Mouse (Mus musculus): ENCODE data around the gene Mllt3. TPM values are rescaled to one million over a fixed set of nuclear protein-coding genes. Genes with fewer than 3 reads are reported as not detected.

Mllt3 gene
- polyA plus RNA-seq, 1 experiment from 2014 or later = 67.6 TPM

DNA sequence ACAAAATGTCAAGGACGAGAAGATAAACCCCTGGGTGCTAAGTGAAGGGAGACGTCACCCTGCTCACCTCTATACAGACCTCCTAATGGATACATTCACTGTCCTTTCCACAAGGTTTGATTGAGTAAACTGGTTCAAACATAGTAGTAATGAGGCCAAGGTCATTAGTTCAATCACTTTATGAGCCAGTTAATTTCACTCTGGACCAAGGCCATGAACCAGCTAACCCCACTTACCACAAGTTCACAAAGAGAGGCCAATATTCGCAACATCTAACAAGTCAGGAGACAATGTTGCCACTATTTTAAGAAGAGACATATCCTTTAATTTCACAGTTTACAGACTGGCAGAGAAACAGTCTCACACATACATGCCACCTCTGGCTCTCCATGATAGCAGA, 238.9 kb downstream of the Mllt3 start:
- Histone ChIP-seq H3K9me3 (replicated peaks; ENCODE audit: control insufficient read depth, low read length) (no peaks in the 10 kb centered on the region), H3K4me3 (ENCODE audit: low read depth, low read length) (no peak overlapping the region), H3K27me3 (ENCODE audit: control insufficient read depth, insufficient read depth, low read length) (no peaks in the 10 kb centered on the region), H3K27ac (ENCODE audit: low read depth, low read length) (no peak overlapping the region), H3K4me2 (no peak overlapping the region), H3K4me1 (ENCODE audit: control insufficient read depth, insufficient read depth, low read length) (no peaks in the 10 kb centered on the region), H3K36me3 (ENCODE audit: control insufficient read depth, insufficient read depth, low read length) (peaks cover 10% of the 10 kb centered on the region; the same call in 1 of the 2 replicates), H3K9ac (ENCODE audit: low read depth, low read length) (no peak overlapping the region)
- ATAC-seq (replicated peaks; ENCODE audit: insufficient number of reproducible peaks, low FRiP score, low TSS enrichment) = no peak
- 74% methylated on average over 3 of the region's 3 CpGs for WGBS (ENCODE audit: insufficient replicate concordance)

DNA sequence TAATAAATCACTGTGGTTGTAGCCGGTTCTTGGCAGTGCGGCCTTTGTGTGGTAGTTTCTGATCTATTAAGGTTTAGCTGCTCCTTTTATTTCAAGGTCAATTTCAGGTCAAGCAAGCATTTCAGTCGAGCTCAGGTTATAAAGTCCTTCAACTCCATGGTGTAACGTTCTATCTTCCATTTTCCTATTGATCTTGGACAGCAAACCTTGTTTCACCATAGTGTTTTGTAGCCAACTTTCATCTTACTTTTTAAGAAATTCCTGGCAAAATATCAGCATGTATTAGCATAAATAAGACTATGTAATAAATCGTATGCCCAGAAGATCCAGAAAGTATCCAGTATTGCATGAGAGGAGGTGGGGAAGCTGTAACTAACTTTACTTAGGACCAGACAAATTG, 240.7 kb downstream of the Mllt3 start:
- no peak overlapping the region for H3K9ac ChIP-seq (ENCODE audit: low read depth, low read length)
- no peak overlapping the region for H3K27ac ChIP-seq (ENCODE audit: low read depth, low read length)
- no peak overlapping the region for H3K4me2 ChIP-seq
- H3K4me3 ChIP-seq (ENCODE audit: low read depth, low read length) = no peak overlapping the region
- ATAC-seq (replicated peaks; ENCODE audit: insufficient number of reproducible peaks, low FRiP score, low TSS enrichment) = no peak
- H3K4me1 ChIP-seq (ENCODE audit: control insufficient read depth, insufficient read depth, low read length) = no peaks in the 10 kb centered on the region
- no peaks in the 10 kb centered on the region for H3K9me3 ChIP-seq (replicated peaks; ENCODE audit: control insufficient read depth, low read length)
- H3K27me3 ChIP-seq (ENCODE audit: control insufficient read depth, insufficient read depth, low read length) = no peaks in the 10 kb centered on the region
- WGBS (ENCODE audit: insufficient replicate concordance) = 84% methylated on average over 5 of the region's 5 CpGs
- H3K36me3 ChIP-seq (ENCODE audit: control insufficient read depth, insufficient read depth, low read length) = peaks cover 12% of the 10 kb centered on the region; the same call in 1 of the 2 replicates

DNA sequence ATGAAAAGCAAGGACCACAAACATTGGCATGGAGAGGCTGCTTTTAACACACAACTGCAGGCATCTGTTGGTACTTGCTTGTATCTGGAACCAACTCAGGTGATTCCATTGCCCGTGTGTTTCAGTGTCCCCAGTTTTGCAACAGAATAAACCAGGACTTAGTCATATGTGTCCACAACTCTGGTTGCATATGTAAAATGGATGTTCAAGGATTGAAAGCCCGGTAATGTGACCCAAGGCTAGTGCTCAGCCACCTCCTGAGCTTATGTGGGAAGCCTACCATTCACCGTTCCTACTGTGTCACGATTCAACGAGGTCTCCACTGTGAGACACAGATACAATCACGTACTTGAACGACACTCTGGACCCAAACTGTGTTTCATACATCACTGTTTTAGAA, 243.7 kb downstream of the Mllt3 start:
- Histone ChIP-seq H3K9ac (ENCODE audit: low read depth, low read length) (no peak overlapping the region), H3K9me3 (replicated peaks; ENCODE audit: control insufficient read depth, low read length) (no peaks in the 10 kb centered on the region), H3K27me3 (ENCODE audit: control insufficient read depth, insufficient read depth, low read length) (no peaks in the 10 kb centered on the region), H3K4me2 (no peak overlapping the region), H3K4me1 (ENCODE audit: control insufficient read depth, insufficient read depth, low read length) (no peaks in the 10 kb centered on the region), H3K27ac (ENCODE audit: low read depth, low read length) (no peak overlapping the region), H3K36me3 (ENCODE audit: control insufficient read depth, insufficient read depth, low read length) (peaks cover 12% of the 10 kb centered on the region; the same call in 1 of the 2 replicates), H3K4me3 (ENCODE audit: low read depth, low read length) (no peak overlapping the region)
- ATAC-seq (replicated peaks; ENCODE audit: insufficient number of reproducible peaks, low FRiP score, low TSS enrichment) = no peak
- WGBS (ENCODE audit: insufficient replicate concordance) = 89% methylated on average over 7 of the region's 7 CpGs

DNA sequence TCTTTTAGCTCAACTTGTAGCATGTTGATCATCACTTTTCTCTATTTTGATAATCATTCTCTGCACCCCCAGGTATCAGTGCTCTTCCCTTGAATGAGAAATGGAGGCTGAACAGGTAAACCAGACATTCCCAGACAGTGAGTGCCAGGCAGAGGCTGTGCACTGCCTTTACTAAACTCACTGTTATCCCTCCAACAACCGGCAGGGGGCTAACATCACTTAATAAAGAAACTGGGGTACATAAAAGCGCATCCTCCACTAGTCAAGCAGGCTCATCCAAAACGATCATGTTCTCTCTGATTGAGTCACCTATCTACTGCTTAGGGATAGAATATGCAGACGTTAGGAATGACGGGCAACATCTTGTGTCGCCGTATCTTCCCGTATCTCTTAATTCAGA, 244.5 kb downstream of the Mllt3 start:
- Histone ChIP-seq H3K9me3 (replicated peaks; ENCODE audit: control insufficient read depth, low read length) (no peaks in the 10 kb centered on the region), H3K9ac (ENCODE audit: low read depth, low read length) (no peak overlapping the region), H3K27ac (ENCODE audit: low read depth, low read length) (no peak overlapping the region), H3K4me1 (ENCODE audit: control insufficient read depth, insufficient read depth, low read length) (peaks cover 4% of the 10 kb centered on the region; the same call in 1 of the 2 replicates), H3K36me3 (ENCODE audit: control insufficient read depth, insufficient read depth, low read length) (peaks cover 12% of the 10 kb centered on the region; the same call in 1 of the 2 replicates), H3K27me3 (ENCODE audit: control insufficient read depth, insufficient read depth, low read length) (no peaks in the 10 kb centered on the region), H3K4me3 (ENCODE audit: low read depth, low read length) (no peak overlapping the region), H3K4me2 (no peak overlapping the region)
- 71% methylated on average over 8 of the region's 8 CpGs for WGBS (ENCODE audit: insufficient replicate concordance)
- ATAC-seq (replicated peaks; ENCODE audit: insufficient number of reproducible peaks, low FRiP score, low TSS enrichment) = no peak

DNA sequence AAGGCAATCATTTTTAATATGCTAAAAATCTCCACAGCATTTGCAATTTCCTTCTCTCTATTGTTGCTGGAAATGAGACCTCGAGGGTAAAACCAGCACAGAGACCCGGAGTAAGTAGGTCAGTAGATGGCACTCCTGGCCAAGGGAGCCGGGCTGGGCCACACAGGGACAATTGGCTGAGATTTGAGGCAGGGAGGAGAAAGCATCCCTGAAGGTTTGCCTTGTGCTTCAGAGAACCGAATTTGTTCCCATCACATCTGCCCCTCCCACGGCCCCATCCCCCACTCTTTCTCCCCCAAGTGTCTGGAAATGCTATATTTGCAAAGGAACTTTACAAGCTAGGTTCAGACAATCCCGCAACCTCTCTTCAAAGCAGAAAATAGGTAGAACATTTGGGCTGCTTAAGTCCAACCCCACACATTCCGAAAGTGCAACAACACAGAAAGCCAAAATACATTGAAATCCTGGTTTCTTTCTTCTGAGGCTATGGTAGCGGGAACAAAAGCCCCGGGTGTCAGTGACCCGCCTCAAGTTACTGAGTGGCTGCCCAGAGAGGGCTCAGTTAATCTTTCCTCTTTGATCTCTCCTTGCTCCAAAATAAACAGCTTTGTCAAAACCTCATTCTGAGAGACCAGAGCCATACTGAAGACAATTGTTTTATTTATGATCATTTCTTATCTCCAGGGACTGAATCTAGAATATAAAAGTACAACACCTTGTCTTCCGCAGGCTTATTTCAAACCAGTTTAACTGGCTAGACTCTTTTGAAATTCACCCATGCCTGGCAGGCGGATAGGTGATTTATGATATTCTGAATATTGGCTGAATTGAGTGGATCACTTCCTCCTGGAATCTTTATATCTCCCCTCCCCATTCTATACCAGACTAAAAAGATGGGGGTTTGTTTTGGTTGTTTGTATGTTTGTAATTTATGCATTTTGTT, 247.8 kb downstream of the Mllt3 start:
- Histone ChIP-seq H3K36me3 (ENCODE audit: control insufficient read depth, insufficient read depth, low read length) (peaks cover 10% of the 10 kb centered on the region; the same call in 1 of the 2 replicates), H3K4me2 (no peak overlapping the region), H3K4me1 (ENCODE audit: control insufficient read depth, insufficient read depth, low read length) (peaks cover 4% of the 10 kb centered on the region; the same call in 1 of the 2 replicates), H3K27me3 (ENCODE audit: control insufficient read depth, insufficient read depth, low read length) (no peaks in the 10 kb centered on the region), H3K4me3 (ENCODE audit: low read depth, low read length) (no peak overlapping the region), H3K27ac (ENCODE audit: low read depth, low read length) (no peak overlapping the region), H3K9me3 (replicated peaks; ENCODE audit: control insufficient read depth, low read length) (no peaks in the 10 kb centered on the region), H3K9ac (ENCODE audit: low read depth, low read length) (no peak overlapping the region)
- 28% methylated on average over 12 of the region's 12 CpGs for WGBS (ENCODE audit: insufficient replicate concordance)
- ATAC-seq (replicated peaks; ENCODE audit: insufficient number of reproducible peaks, low FRiP score, low TSS enrichment) = no peak

DNA sequence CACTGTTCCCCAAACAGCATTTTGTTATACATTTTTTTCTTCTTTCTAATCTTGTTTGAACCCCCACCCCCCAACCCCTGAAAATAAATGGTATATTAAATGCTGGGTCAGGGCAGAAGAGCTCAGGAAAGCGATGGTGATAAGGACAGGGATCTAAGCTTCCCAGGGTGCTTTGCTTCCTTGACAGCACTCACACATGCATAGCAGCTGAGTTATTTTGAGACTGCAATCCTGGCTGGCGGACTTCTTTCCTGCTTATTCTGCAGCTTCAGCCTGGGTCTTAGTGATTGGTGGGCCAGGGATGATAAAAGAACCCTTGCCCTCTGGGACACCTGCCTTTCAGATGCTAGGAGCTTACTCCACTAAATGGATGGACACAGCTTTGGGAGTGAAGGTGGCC, 249.4 kb downstream of the Mllt3 start:
- WGBS (ENCODE audit: insufficient replicate concordance) = 27% methylated on average over 2 of the region's 2 CpGs
- H3K27ac ChIP-seq (ENCODE audit: low read depth, low read length) = peak overlapping the region; percentile 41; the same call in 1 of the 2 replicates
- no peak; the same call in 1 of the 2 replicates for ATAC-seq (replicated peaks; ENCODE audit: insufficient number of reproducible peaks, low FRiP score, low TSS enrichment)

DNA sequence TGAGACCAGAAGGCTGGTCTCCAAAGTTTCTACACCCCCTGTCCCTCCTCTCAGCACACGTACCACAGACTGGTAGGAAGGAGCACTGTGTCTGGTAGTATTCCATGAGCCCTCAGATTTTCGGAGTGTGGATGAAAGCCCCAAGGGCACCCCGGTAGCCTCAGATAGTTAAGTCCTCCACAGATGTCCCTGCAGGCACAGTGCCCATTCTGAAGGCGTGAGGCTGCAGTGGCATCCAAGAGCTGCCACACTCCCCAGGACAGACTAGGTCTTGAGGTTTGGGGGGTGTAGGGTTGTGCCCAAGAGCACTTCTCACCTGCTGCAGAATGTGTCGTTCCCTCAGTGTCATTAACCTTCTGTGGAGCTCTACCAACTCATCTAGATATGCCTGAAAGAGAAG, 251.2 kb downstream of the Mllt3 start:
- Histone ChIP-seq H3K36me3 (ENCODE audit: control insufficient read depth, insufficient read depth, low read length) (0 out of 2 replicates have a peak, but pooled peaks cover 4% of the 10 kb centered on the region), H3K9ac (ENCODE audit: low read depth, low read length) (no peak overlapping the region), H3K27me3 (ENCODE audit: control insufficient read depth, insufficient read depth, low read length) (no peaks in the 10 kb centered on the region), H3K27ac (ENCODE audit: low read depth, low read length) (no peak overlapping the region), H3K9me3 (replicated peaks; ENCODE audit: control insufficient read depth, low read length) (no peaks in the 10 kb centered on the region), H3K4me2 (no peak overlapping the region), H3K4me3 (ENCODE audit: low read depth, low read length) (no peak overlapping the region), H3K4me1 (ENCODE audit: control insufficient read depth, insufficient read depth, low read length) (peaks cover 4% of the 10 kb centered on the region; the same call in 1 of the 2 replicates)
- 83% methylated on average over 5 of the region's 5 CpGs for WGBS (ENCODE audit: insufficient replicate concordance)
- no peak for ATAC-seq (replicated peaks; ENCODE audit: insufficient number of reproducible peaks, low FRiP score, low TSS enrichment)

More for the DNA sequence above, 249.4 kb downstream of the Mllt3 start:
- no peak overlapping the region for H3K4me2 ChIP-seq
- H3K9ac ChIP-seq (ENCODE audit: low read depth, low read length) = no peak overlapping the region
- no peaks in the 10 kb centered on the region for H3K9me3 ChIP-seq (replicated peaks; ENCODE audit: control insufficient read depth, low read length)
- H3K36me3 ChIP-seq (ENCODE audit: control insufficient read depth, insufficient read depth, low read length) = 0 out of 2 replicates have a peak, but pooled peaks cover 4% of the 10 kb centered on the region
- H3K4me1 ChIP-seq (ENCODE audit: control insufficient read depth, insufficient read depth, low read length) = peaks cover 4% of the 10 kb centered on the region; the same call in 1 of the 2 replicates
- no peaks in the 10 kb centered on the region for H3K27me3 ChIP-seq (ENCODE audit: control insufficient read depth, insufficient read depth, low read length)
- H3K4me3 ChIP-seq (ENCODE audit: low read depth, low read length) = no peak overlapping the region

DNA sequence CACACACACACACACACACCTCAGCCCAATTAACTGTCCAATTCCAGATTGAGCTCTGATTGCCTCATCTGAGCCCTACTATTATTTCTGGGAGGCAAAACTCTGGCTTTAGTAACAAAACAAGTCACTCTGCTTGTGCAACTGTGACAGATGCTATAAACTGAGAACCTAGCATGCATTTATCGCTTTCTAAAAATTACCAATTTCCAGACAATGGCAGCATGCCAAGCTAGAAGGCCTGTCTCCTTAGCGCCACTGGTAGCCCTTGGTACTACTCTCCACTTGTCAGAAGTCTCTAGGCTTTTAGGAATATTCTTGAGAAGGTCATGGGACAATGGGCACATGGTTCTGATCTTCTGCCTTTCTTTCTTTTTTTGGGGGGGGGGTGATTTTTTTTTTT, 257.4 kb downstream of the Mllt3 start:
- Histone ChIP-seq H3K27ac (ENCODE audit: low read depth, low read length) (no peak overlapping the region), H3K9me3 (replicated peaks; ENCODE audit: control insufficient read depth, low read length) (no peaks in the 10 kb centered on the region), H3K9ac (ENCODE audit: low read depth, low read length) (no peak overlapping the region), H3K27me3 (ENCODE audit: control insufficient read depth, insufficient read depth, low read length) (no peaks in the 10 kb centered on the region), H3K4me2 (no peak overlapping the region), H3K4me1 (ENCODE audit: control insufficient read depth, insufficient read depth, low read length) (no peaks in the 10 kb centered on the region), H3K4me3 (ENCODE audit: low read depth, low read length) (no peak overlapping the region), H3K36me3 (ENCODE audit: control insufficient read depth, insufficient read depth, low read length) (peaks cover 6% of the 10 kb centered on the region)
- no peak for ATAC-seq (replicated peaks; ENCODE audit: insufficient number of reproducible peaks, low FRiP score, low TSS enrichment)
- WGBS (ENCODE audit: insufficient replicate concordance) = 90% methylated on average over 2 of the region's 2 CpGs
